Mouse (Mus musculus): ENCODE measurements around the gene 4931409K22Rik.
"Not testable (repeated sequence)": the region's sequence is repeated elsewhere in the genome, so short reads cannot be mapped to it uniquely, and the experiment has no call there.

4931409K22Rik gene

GRCm38 (mm10) chr5:24593928-24594327 is 37.3 kb upstream of the 4931409K22Rik start:
- in situ Hi-C loops (cut with MboI, MseI) = loop anchor here (25.0 kb wide), 1 partner anchor 1182 kb away; no protein-coding TSS in a partner anchor

- in situ Hi-C loops (cut with MboI, MseI) = loop anchor here (25.0 kb wide), 1 partner anchor 1181 kb away; no protein-coding TSS in a partner anchor
Observed at GRCm38 (mm10) chr5:24593230-24593629, 36.6 kb upstream of the 4931409K22Rik start.

- in situ Hi-C loops (cut with MboI, MseI) = loop anchor here (25.0 kb wide), 1 partner anchor 1180 kb away; no protein-coding TSS in a partner anchor
Observed at GRCm38 (mm10) chr5:24592471-24593160, 36.0 kb upstream of the 4931409K22Rik start.

- in situ Hi-C loops (cut with MboI, MseI) = loop anchor here (25.0 kb wide), 1 partner anchor 1180 kb away; no protein-coding TSS in a partner anchor
Observed at GRCm38 (mm10) chr5:24591796-24592470, 35.3 kb upstream of the 4931409K22Rik start.

GRCm38 (mm10) chr5:24591268-24591721 is 34.7 kb upstream of the 4931409K22Rik start:
- in situ Hi-C loops (cut with MboI, MseI) = loop anchor here (25.0 kb wide), 1 partner anchor 1179 kb away; no protein-coding TSS in a partner anchor

GRCm38 (mm10) chr5:24589511-24590500 is 33.2 kb upstream of the 4931409K22Rik start:
- in situ Hi-C loops (cut with MboI, MseI) = loop anchor here (25.0 kb wide), 1 partner anchor 1178 kb away; no protein-coding TSS in a partner anchor

- in situ Hi-C loops (cut with MboI, MseI) = loop anchor here (25.0 kb wide), 1 partner anchor 1175 kb away; no protein-coding TSS in a partner anchor
Observed at GRCm38 (mm10) chr5:24587200-24587577, 30.6 kb upstream of the 4931409K22Rik start.

GRCm38 (mm10) chr5:24586547-24587199 is 30.1 kb upstream of the 4931409K22Rik start, which contains the start of gene Chpf2:
Chpf2 (plus strand) TSS chr5:24586741.
- in situ Hi-C loops (cut with MboI, MseI) = loop anchor here (25.0 kb wide), 1 partner anchor 1174 kb away; no protein-coding TSS in a partner anchor

- in situ Hi-C loops (cut with MboI, MseI) = loop anchor here (25.0 kb wide), 1 partner anchor 1174 kb away; no protein-coding TSS in a partner anchor
Observed at GRCm38 (mm10) chr5:24586106-24586505, 29.5 kb upstream of the 4931409K22Rik start.

- in situ Hi-C loops (cut with MboI, MseI) = loop anchor here (25.0 kb wide), 1 partner anchor 1166 kb away; no protein-coding TSS in a partner anchor
Observed at GRCm38 (mm10) chr5:24578109-24578963, 21.7 kb upstream of the 4931409K22Rik start.

GRCm38 (mm10) chr5:24577183-24577929 is 20.7 kb upstream of the 4931409K22Rik start, which contains the start of gene Abcf2:
Abcf2 (minus strand) TSS chr5:24577467.
- in situ Hi-C loops (cut with MboI, MseI) = loop anchor here (25.0 kb wide), 1 partner anchor 1165 kb away; no protein-coding TSS in a partner anchor

- in situ Hi-C loops (cut with MboI, MseI) = loop anchor here (25.0 kb wide), 1 partner anchor 1164 kb away; no protein-coding TSS in a partner anchor
Observed at GRCm38 (mm10) chr5:24576801-24577182, 20.2 kb upstream of the 4931409K22Rik start.

GRCm38 (mm10) chr5:24575948-24576347 is 19.3 kb upstream of the 4931409K22Rik start:
- in situ Hi-C loops (cut with MboI, MseI) = loop anchor here (25.0 kb wide), 1 partner anchor 1164 kb away; no protein-coding TSS in a partner anchor

- in situ Hi-C loops (cut with MboI, MseI) = not testable (repeated sequence)
Observed at GRCm38 (mm10) chr5:24555335-24555734, 1.3 kb downstream of the 4931409K22Rik start.

GRCm38 (mm10) chr5:24553621-24554244 is 2.9 kb downstream of the 4931409K22Rik start:
- in situ Hi-C loops (cut with MboI, MseI) = no loop called here

- in situ Hi-C loops (cut with MboI, MseI) = no loop called here
Observed at GRCm38 (mm10) chr5:24551317-24551688, 5.3 kb downstream of the 4931409K22Rik start.

- in situ Hi-C loops (cut with MboI, MseI) = no loop called here
Observed at GRCm38 (mm10) chr5:24550598-24551316, 5.9 kb downstream of the 4931409K22Rik start.

Measured in regulatory T cell (primary cell).